Mouse (Mus musculus): ENCODE measurements at regions not wholly inside any gene's neighbourhood (a gene's known extent, or its start where the extent isn't known, plus 50 kb on each side); places are given as distances from the start of the nearest gene placed in this dataset.

DNA sequence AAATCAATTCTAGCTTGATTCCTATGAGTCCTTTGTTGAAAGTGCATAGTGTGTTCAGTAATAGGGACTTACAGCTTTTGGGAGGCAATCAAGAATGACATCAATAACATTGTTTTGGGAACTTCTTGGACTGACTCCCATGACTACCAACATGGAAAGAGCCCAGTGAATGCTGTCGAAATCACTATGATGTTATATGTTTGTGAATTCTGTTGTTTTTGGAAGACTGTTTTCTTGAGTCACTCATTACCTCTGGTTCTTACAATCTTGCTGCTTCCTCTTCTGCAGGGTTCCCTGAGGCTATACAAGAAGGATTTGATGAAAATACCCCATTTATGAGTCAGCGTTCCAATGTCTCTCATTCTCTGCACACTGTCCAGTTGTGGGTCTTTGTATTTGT lies 371.4 kb upstream of the Pdcd1 start:
- no peaks in the 10 kb centered on the region for H3K9me3 ChIP-seq (replicated peaks)
- H3K36me3 ChIP-seq (replicated peaks): no peaks in the 10 kb centered on the region
- H3K27me3 ChIP-seq: no peaks in the 10 kb centered on the region
- WGBS (ENCODE audit: insufficient replicate concordance): 71% methylated on average over 2 of the region's 2 CpGs
- H3K27ac ChIP-seq (replicated peaks): no peak overlapping the region
- no peak for ATAC-seq (ENCODE audit: insufficient read depth)
- H3K4me2 ChIP-seq: no peak overlapping the region
- no peak overlapping the region for H3K9ac ChIP-seq
- no peaks in the 10 kb centered on the region for H3K4me1 ChIP-seq (replicated peaks)
- no peak overlapping the region for H3K4me3 ChIP-seq (replicated peaks)

DNA sequence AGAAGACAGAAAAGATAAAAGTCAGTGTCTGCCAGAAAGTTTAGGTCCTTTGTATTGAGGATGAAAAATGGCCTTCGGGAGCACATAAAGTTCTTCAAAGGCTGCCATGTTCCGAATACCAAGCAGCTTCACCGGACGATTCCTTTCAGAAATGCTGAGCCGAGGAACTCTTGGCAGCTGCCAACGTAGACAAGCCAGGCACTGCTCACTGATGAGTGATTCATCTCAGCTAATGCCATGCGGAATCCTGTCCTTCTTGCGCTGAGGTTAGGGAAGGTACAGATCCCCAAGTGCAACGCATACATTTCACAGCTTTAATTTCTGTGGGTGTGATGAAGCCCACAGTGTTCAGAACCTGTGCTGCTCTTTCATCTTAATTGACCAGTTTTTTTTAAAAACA lies 360.7 kb upstream of the Pdcd1 start:
- WGBS (ENCODE audit: insufficient replicate concordance): 81% methylated on average over 9 of the region's 9 CpGs
- Histone ChIP-seq H3K4me1 (replicated peaks) (no peaks in the 10 kb centered on the region), H3K27me3 (no peaks in the 10 kb centered on the region), H3K27ac (replicated peaks) (no peak overlapping the region), H3K4me3 (replicated peaks) (no peak overlapping the region), H3K9ac (no peak overlapping the region), H3K36me3 (replicated peaks) (no peaks in the 10 kb centered on the region), H3K9me3 (replicated peaks) (no peaks in the 10 kb centered on the region), H3K4me2 (no peak overlapping the region)
- no peak for ATAC-seq (ENCODE audit: insufficient read depth)

DNA sequence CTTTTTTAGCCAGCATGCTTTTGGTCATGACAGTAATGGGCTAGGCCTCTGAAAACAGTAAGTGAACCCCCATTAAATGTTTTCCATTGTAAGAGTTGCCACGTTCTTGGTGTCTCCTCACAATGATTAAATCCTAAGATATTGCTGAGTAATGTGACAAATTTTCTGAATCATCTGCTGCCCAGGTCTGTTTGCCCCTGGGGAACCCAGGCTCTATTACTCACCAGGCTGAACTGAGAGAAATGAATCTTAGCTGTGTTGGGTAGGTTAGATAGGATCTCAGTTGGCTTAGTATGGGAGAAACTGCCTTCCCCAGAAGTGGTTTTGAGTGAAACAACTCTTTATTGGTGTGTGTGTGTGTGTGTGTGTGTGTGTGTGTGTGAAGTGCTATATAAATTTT lies 314.3 kb upstream of the Pdcd1 start:
- Histone ChIP-seq H3K4me3 (replicated peaks) (no peak overlapping the region), H3K4me1 (replicated peaks) (no peaks in the 10 kb centered on the region), H3K27ac (replicated peaks) (no peak overlapping the region), H3K9me3 (replicated peaks) (no peaks in the 10 kb centered on the region), H3K27me3 (no peaks in the 10 kb centered on the region), H3K4me2 (no peak overlapping the region), H3K36me3 (replicated peaks) (no peaks in the 10 kb centered on the region), H3K9ac (no peak overlapping the region)
- 35% methylated on average over 1 of the region's 1 CpGs for WGBS (ENCODE audit: insufficient replicate concordance)
- ATAC-seq (ENCODE audit: insufficient read depth): no peak

DNA sequence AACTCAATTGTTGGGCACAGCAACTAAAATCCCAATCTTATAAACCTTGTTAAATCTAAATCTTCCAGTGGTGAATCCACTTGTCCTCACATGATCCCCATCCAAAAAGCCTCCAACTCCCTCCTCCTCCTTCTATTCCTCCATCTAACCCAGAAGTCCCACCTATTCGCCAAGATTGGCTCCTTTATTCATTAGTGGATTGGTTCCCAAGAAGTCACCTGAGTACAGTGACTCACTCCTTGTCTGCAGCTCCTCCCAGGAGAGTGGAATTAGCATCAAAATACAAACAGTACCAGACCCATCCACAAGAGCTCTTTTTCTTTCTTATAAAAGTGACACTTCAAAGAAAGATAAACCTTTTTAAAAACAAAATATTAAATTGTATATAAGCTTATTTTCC lies 304.6 kb upstream of the Pdcd1 start:
- Histone ChIP-seq H3K27ac (replicated peaks) (no peak overlapping the region), H3K4me1 (replicated peaks) (no peaks in the 10 kb centered on the region), H3K9me3 (replicated peaks) (no peaks in the 10 kb centered on the region), H3K9ac (no peak overlapping the region), H3K36me3 (replicated peaks) (no peaks in the 10 kb centered on the region), H3K4me3 (replicated peaks) (no peak overlapping the region), H3K4me2 (no peak overlapping the region), H3K27me3 (no peaks in the 10 kb centered on the region)
- 37% methylated on average over 1 of the region's 1 CpGs for WGBS (ENCODE audit: insufficient replicate concordance)
- no peak for ATAC-seq (ENCODE audit: insufficient read depth)

DNA sequence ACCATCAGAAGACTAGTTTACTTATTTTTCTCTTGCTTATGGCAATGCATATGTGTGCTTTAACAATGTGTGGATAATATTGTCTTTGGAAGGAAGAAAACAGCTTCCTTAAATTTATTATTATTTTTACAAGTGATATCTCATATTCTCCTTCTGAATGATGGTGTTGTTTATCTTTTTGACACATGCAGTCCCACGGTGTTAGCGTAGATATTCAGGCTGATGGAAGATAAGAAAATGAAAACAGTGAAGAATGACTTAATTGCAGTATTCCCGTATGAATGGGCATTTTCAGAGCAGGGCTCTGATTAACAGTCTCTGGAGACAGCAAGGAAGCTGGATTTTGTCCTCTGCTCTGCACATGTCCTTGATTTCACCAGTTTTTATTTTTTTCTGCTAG lies 303.5 kb upstream of the Pdcd1 start:
- Histone ChIP-seq H3K4me3 (replicated peaks) (no peak overlapping the region), H3K9me3 (replicated peaks) (no peaks in the 10 kb centered on the region), H3K4me1 (replicated peaks) (no peaks in the 10 kb centered on the region), H3K27ac (replicated peaks) (no peak overlapping the region), H3K36me3 (replicated peaks) (no peaks in the 10 kb centered on the region), H3K4me2 (no peak overlapping the region), H3K27me3 (no peaks in the 10 kb centered on the region), H3K9ac (no peak overlapping the region)
- ATAC-seq (ENCODE audit: insufficient read depth): no peak
- 44% methylated on average over 3 of the region's 3 CpGs for WGBS (ENCODE audit: insufficient replicate concordance)

DNA sequence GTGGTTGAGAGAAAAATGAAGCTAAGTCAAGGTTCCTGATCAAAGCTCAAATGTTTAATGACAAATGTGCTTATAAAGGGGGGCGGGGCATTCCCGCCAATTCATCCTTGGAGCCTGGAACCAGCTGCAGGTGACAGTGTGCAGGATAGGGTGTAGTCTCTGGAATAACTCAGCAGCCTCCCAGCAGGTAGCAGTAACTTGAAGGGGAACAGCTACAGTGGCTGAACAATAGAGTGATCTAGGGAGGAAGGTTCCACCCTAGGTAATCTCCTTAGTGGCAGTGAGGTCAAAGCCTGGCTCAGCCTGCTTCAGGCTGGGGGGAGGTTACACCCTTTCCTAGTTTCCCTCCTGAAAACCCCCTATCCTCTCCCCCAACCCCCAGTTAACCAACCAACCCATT lies 290.2 kb upstream of the Pdcd1 start:
- no peaks in the 10 kb centered on the region for H3K4me1 ChIP-seq (replicated peaks)
- H3K9me3 ChIP-seq (replicated peaks): no peaks in the 10 kb centered on the region
- WGBS (ENCODE audit: insufficient replicate concordance): 76% methylated on average over 2 of the region's 2 CpGs
- H3K4me3 ChIP-seq (replicated peaks): no peak overlapping the region
- ATAC-seq (ENCODE audit: insufficient read depth): no peak
- no peak overlapping the region for H3K9ac ChIP-seq
- no peak overlapping the region for H3K27ac ChIP-seq (replicated peaks)
- no peaks in the 10 kb centered on the region for H3K27me3 ChIP-seq
- H3K4me2 ChIP-seq: no peak overlapping the region
- H3K36me3 ChIP-seq (replicated peaks): no peaks in the 10 kb centered on the region

DNA sequence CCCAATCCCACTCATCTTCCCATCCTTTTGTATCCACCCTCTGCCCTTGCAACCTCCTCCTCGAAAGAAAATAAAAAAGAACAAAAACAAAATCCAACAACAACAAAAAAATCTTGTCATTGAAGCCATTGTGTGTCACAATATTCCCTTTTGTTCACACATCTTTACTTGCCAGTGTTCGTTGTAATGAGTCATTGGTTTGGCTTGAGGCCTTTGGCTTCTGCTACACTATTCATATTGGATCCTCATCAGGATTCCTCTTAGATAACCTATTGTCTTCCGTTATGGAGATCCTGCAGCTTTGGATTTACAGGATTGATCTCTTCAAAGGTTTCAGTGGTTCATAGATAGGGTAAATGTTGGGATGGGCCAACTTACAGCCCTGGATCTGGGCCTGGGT lies 288.9 kb upstream of the Pdcd1 start:
- Histone ChIP-seq H3K9ac (no peak overlapping the region), H3K27ac (replicated peaks) (no peak overlapping the region), H3K4me2 (no peak overlapping the region), H3K36me3 (replicated peaks) (no peaks in the 10 kb centered on the region), H3K9me3 (replicated peaks) (no peaks in the 10 kb centered on the region), H3K4me1 (replicated peaks) (no peaks in the 10 kb centered on the region), H3K27me3 (no peaks in the 10 kb centered on the region), H3K4me3 (replicated peaks) (no peak overlapping the region)
- WGBS (ENCODE audit: insufficient replicate concordance): 56% methylated on average over 3 of the region's 3 CpGs
- no peak for ATAC-seq (ENCODE audit: insufficient read depth)

DNA sequence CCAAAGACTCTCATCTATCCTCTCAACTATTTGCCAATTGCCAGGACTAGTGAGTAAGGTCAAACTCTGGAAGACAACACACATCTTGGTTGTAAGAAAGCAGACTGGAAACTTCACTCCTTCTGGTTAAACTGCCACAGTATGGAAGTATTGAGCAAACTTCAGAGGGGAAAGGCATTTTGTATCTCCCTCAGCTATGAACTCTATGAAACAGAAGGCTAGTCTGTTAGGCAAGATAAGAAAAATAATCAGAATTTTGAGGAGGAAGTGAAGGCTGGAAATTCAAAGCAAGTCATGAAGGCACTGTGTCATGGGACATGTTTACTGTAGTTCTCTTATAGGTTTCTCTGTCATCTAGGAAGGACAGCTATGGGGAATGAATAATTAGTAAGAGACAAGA lies 265.7 kb upstream of the Pdcd1 start:
- Histone ChIP-seq H3K27me3 (no peaks in the 10 kb centered on the region), H3K4me1 (replicated peaks) (no peaks in the 10 kb centered on the region), H3K9ac (no peak overlapping the region), H3K4me3 (replicated peaks) (no peak overlapping the region), H3K27ac (replicated peaks) (no peak overlapping the region), H3K4me2 (no peak overlapping the region), H3K9me3 (replicated peaks) (no peaks in the 10 kb centered on the region), H3K36me3 (replicated peaks) (no peaks in the 10 kb centered on the region)
- no peak for ATAC-seq (ENCODE audit: insufficient read depth)

DNA sequence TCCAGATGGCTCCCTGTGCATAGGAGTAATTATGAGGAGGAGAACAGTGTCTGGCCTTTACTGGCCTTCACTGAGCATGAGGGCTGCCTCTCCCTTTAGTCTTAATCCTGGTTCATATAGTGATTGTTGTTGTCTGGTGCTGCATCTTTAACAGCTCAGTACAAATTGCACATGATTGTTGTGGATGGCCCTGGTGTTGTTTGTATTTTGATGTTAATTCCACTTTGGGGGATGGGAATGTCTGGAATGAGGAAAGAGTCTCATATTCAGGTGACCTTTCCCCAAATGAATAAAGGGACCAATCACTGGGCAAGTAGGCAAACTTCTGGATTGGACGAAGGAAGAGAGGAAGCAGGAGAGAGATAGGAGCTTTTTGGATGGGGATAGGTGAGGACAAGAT lies 246.0 kb upstream of the Pdcd1 start:
- Histone ChIP-seq H3K9me3 (replicated peaks) (no peaks in the 10 kb centered on the region), H3K4me2 (no peak overlapping the region), H3K27me3 (no peaks in the 10 kb centered on the region), H3K4me1 (replicated peaks) (no peaks in the 10 kb centered on the region), H3K4me3 (replicated peaks) (no peak overlapping the region), H3K27ac (replicated peaks) (no peak overlapping the region), H3K36me3 (replicated peaks) (no peaks in the 10 kb centered on the region), H3K9ac (no peak overlapping the region)
- 45% methylated on average over 1 of the region's 1 CpGs for WGBS (ENCODE audit: insufficient replicate concordance)
- no peak for ATAC-seq (ENCODE audit: insufficient read depth)

DNA sequence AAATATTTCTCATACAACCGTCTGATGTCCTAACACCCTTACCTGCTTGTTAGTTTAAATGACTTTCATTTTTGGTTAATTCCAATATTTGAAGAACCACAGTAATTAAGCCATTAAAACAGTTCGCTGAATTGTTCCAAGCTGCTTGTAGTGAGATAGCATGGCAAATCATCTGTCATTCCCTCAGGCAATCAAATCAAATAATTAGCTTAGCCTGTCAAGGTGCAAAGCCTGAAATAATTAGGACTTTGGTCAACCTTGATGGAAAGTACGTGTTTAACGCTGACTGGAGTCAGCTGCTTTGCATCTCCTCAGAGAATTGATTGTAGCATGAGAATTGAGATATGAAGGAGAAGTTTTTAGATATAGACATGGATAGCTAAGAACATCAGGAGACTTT lies 220.2 kb upstream of the Pdcd1 start:
- Histone ChIP-seq H3K4me1 (replicated peaks) (no peaks in the 10 kb centered on the region), H3K27ac (replicated peaks) (no peak overlapping the region), H3K9ac (no peak overlapping the region), H3K36me3 (replicated peaks) (no peaks in the 10 kb centered on the region), H3K27me3 (no peaks in the 10 kb centered on the region), H3K4me2 (no peak overlapping the region), H3K4me3 (replicated peaks) (no peak overlapping the region), H3K9me3 (replicated peaks) (no peaks in the 10 kb centered on the region)
- WGBS (ENCODE audit: insufficient replicate concordance): 75% methylated on average over 4 of the region's 4 CpGs
- ATAC-seq (ENCODE audit: insufficient read depth): no peak

DNA sequence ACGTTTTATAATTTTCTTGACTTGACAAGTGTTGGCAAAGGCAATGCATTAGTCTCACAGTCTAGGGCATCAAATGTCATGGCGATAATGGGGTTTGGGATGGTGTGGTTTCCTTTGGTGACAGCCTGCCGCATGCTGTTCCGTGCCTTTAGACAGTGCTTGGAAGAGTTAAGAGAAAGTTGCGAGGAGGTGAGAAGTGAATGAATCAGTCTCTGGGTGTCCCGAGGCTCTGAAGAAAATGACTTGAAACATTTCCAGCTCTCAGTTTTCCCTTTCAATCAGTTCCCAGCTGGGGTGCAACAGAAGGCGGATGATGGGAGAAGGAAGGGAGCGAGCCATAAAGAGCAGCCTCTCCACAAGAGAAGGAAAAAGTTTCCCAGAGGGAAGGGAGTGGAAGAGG lies 211.0 kb upstream of the Pdcd1 start:
- Histone ChIP-seq H3K36me3 (replicated peaks) (no peaks in the 10 kb centered on the region), H3K4me2 (no peak overlapping the region), H3K9me3 (replicated peaks) (no peaks in the 10 kb centered on the region; the same call in 1 of the 2 replicates), H3K4me3 (replicated peaks) (no peak overlapping the region), H3K27ac (replicated peaks) (no peak overlapping the region), H3K27me3 (no peaks in the 10 kb centered on the region), H3K4me1 (replicated peaks) (no peaks in the 10 kb centered on the region), H3K9ac (no peak overlapping the region)
- ATAC-seq (ENCODE audit: insufficient read depth): no peak
- 63% methylated on average over 8 of the region's 8 CpGs for WGBS (ENCODE audit: insufficient replicate concordance)

DNA sequence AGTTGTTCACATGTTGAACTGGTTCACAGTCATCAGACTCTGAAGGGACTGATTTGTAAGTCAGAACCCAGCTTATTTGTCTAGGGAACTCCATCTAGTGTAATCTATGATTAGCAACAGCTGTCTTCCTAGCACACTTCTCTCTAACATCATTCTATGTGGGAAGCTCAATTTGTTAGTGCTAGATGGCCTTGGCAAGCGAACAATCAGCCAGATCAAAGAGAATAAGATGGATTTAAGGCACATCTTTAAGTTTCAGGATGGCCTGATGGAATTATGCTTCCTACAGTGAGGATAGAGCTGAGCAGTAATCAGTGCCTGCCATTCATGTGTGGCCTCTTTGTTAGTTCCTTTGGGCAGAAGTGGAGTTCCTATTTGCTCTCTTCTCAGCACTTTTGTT lies 183.1 kb upstream of the Pdcd1 start:
- Histone ChIP-seq H3K4me3 (replicated peaks) (no peak overlapping the region), H3K27ac (replicated peaks) (no peak overlapping the region), H3K4me2 (no peak overlapping the region), H3K9ac (no peak overlapping the region), H3K4me1 (replicated peaks) (no peaks in the 10 kb centered on the region), H3K27me3 (no peaks in the 10 kb centered on the region), H3K36me3 (replicated peaks) (no peaks in the 10 kb centered on the region), H3K9me3 (replicated peaks) (no peaks in the 10 kb centered on the region)
- ATAC-seq (ENCODE audit: insufficient read depth): no peak
- 36% methylated on average over 1 of the region's 1 CpGs for WGBS (ENCODE audit: insufficient replicate concordance)

Data from liver, embryonic 15.5 days (tissue).